Comparison of ENCODE assay signal across 11 mouse cellular contexts in the genomic region with DNA sequence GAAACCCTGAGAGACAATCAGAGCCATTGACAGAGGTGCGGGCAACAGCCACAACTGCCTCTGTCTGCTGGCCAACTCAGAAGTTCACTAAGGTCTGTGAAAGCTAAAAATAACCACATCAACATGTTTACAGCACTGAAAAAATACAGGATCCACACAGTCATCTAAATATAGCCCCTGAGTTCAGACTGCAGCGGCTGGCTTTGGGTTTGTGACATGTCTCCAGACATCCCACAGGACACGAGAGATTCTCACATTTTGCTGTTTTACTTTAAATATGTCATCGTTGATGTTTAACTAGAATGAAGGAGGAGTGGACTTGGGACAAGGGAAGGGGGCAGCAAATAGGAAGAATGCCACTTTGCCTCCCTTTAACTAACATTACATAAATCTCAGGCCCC.
DNase-seq lines count a peak whose midpoint lies in the region; ATAC-seq and TF ChIP-seq lines count a peak whose summit lies in the region.
"Had no signal": no experiment of that assay in that cellular context is flagged by ENCODE, and none has a peak within 500 bp of the region (broad histone marks: within the 10 kb centered on the region; RNA-seq: fewer than 3 reads in every experiment).

No protein-coding gene starts in this region.

- H3K9ac ChIP-seq in midbrain, embryonic 11.5 days (ENCODE audit: low read length): no peak overlapping the region
- H3K9ac ChIP-seq: forebrain, postnatal 0 days; midbrain, embryonic 13.5 days had no signal

- TF ChIP-seq POLR2A in testis, adult 2 months (IDR thresholded peaks at IDR 0.05; ENCODE audit: control insufficient read depth, low read depth, low read length): no peak

- H3K27ac ChIP-seq in testis, adult 2 months (ENCODE audit: control insufficient read depth, insufficient read depth, low read depth, low read length): 0 out of 2 replicates have a peak overlapping the region, but pooled peaks have one; percentile 13
- H3K27ac ChIP-seq in midbrain, embryonic 11.5 days (ENCODE audit: low read depth, low read length): no peak overlapping the region
- H3K27ac ChIP-seq: midbrain, embryonic 13.5 days had no signal

- TF ChIP-seq CTCF in testis, adult 2 months (IDR thresholded peaks at IDR 0.05; ENCODE audit: control insufficient read depth, insufficient read depth, insufficient replicate concordance, low read depth, low read length): no peak

- 87% methylated on average over 4 of the region's 4 CpGs for WGBS in midbrain, embryonic 11.5 days

- H3K27me3 ChIP-seq in testis, adult 2 months (ENCODE audit: control insufficient read depth, insufficient read depth, low read length): no peaks in the 10 kb centered on the region
- no peaks in the 10 kb centered on the region for H3K27me3 ChIP-seq in midbrain, embryonic 11.5 days (ENCODE audit: control insufficient read depth, insufficient read depth, low read length)
- H3K27me3 ChIP-seq: midbrain, embryonic 13.5 days had no signal

- no peaks in the 10 kb centered on the region for H3K9me3 ChIP-seq in midbrain, embryonic 11.5 days (ENCODE audit: control insufficient read depth, low read length)
- H3K9me3 ChIP-seq: midbrain, embryonic 13.5 days had no signal

- ATAC-seq in midbrain, embryonic 11.5 days (ENCODE audit: low FRiP score): no peak
- ATAC-seq: forebrain, postnatal 0 days; midbrain, embryonic 13.5 days had no signal

- no peaks in the 10 kb centered on the region for H3K4me1 ChIP-seq in testis, adult 2 months (ENCODE audit: control insufficient read depth, insufficient read depth, low read length)
- peaks cover 6% of the 10 kb centered on the region for H3K4me1 ChIP-seq in midbrain, embryonic 11.5 days (ENCODE audit: control insufficient read depth, insufficient read depth, low read length)

- no peaks in the 10 kb centered on the region for H3K36me3 ChIP-seq in testis, adult 2 months (ENCODE audit: control insufficient read depth, insufficient read depth, low read length)
- no peaks in the 10 kb centered on the region for H3K36me3 ChIP-seq in midbrain, embryonic 11.5 days (ENCODE audit: control insufficient read depth, insufficient read depth, low read length)
- H3K36me3 ChIP-seq: midbrain, embryonic 13.5 days had no signal

- DNase-seq in gastrocnemius, adult 18-20 months (ENCODE audit: low spot score): peak; percentile 56
- DNase-seq in gastrocnemius, postnatal 4 days (ENCODE audit: low spot score in 2 of 2): no peak
- no peak for DNase-seq in testis, postnatal 10 days (ENCODE audit: low spot score)
- peak; percentile 49 to 70 for DNase-seq in kidney, postnatal 36 days
- no peak for DNase-seq in cerebellum, postnatal 4 days (ENCODE audit: low spot score in 2 of 2)
- DNase-seq in frontal cortex, postnatal 36 days (ENCODE audit: low spot score in 2 of 2): no peak
- no peak for DNase-seq in midbrain, embryonic 11.5 days (ENCODE audit: low spot score, missing footprints)
- DNase-seq: forebrain, postnatal 0 days; right cerebral cortex, adult 18-20 months had no signal

- H3K4me3 ChIP-seq in testis, adult 2 months (ENCODE audit: control insufficient read depth, low read depth, low read length): no peak overlapping the region
- no peak overlapping the region for H3K4me3 ChIP-seq in midbrain, embryonic 11.5 days (ENCODE audit: low read depth, low read length)
- H3K4me3 ChIP-seq: midbrain, embryonic 13.5 days had no signal

- H3K4me2 ChIP-seq in midbrain, embryonic 11.5 days: no peak overlapping the region
- H3K4me2 ChIP-seq: midbrain, embryonic 13.5 days had no signal

Comparison
In these comparisons a context has a peak if more than half of its experiments do, and no peak if none do; other contexts are left out.
1. DNase-seq: peak in gastrocnemius, adult 18-20 months (single experiment) and kidney, postnatal 36 days (2 of 2); none in gastrocnemius, postnatal 4 days (0 of 2), testis, postnatal 10 days (single experiment), cerebellum, postnatal 4 days (0 of 2), frontal cortex, postnatal 36 days (0 of 2) and midbrain, embryonic 11.5 days (single experiment).